Mouse (Mus musculus): Measurements from ENCODE around the gene Lrrc55. TPM values are rescaled to one million over a fixed set of nuclear protein-coding genes. Genes with fewer than 3 reads are reported as not detected.

Gene Lrrc55
- polyA plus RNA-seq, 1 experiment from 2014 or later: 1.4 TPM

- no peaks in the 10 kb centered on the region for H3K9me3 ChIP-seq (ENCODE audit: control insufficient read depth)
- H3K9ac ChIP-seq (ENCODE audit: low read depth, low read length): no peak overlapping the region
- H3K27me3 ChIP-seq (replicated peaks; ENCODE audit: control insufficient read depth, insufficient read depth, low read length): no peaks in the 10 kb centered on the region
- no peak overlapping the region for H3K4me2 ChIP-seq (replicated peaks; ENCODE audit: low read depth)
- no peaks in the 10 kb centered on the region for H3K4me1 ChIP-seq (replicated peaks; ENCODE audit: control insufficient read depth, insufficient read depth, low read length)
- 60% methylated on average over 2 of the region's 2 CpGs for WGBS
- H3K4me3 ChIP-seq (ENCODE audit: low read depth, low read length): no peak overlapping the region
- TF ChIP-seq CTCF (IDR thresholded peaks at IDR 0.05; ENCODE audit: low read depth): no peak
- ATAC-seq: no peak
- H3K27ac ChIP-seq (ENCODE audit: low read depth, low read length): no peak overlapping the region
- no peaks in the 10 kb centered on the region for H3K36me3 ChIP-seq (ENCODE audit: control insufficient read depth, insufficient read depth)
Observed at GRCm38 (mm10) chr2:85172763-85173103, 24.3 kb downstream of the Lrrc55 start.

GRCm38 (mm10) chr2:85172071-85172762 is 24.8 kb downstream of the Lrrc55 start:
- 15% methylated on average over 3 of the region's 3 CpGs for WGBS
- H3K36me3 ChIP-seq (ENCODE audit: control insufficient read depth, insufficient read depth): no peaks in the 10 kb centered on the region
- H3K4me1 ChIP-seq (replicated peaks; ENCODE audit: control insufficient read depth, insufficient read depth, low read length): no peaks in the 10 kb centered on the region
- no peaks in the 10 kb centered on the region for H3K9me3 ChIP-seq (ENCODE audit: control insufficient read depth)
- TF ChIP-seq CTCF (IDR thresholded peaks at IDR 0.05; ENCODE audit: low read depth): no peak
- H3K27ac ChIP-seq (ENCODE audit: low read depth, low read length): no peak overlapping the region
- H3K27me3 ChIP-seq (replicated peaks; ENCODE audit: control insufficient read depth, insufficient read depth, low read length): no peaks in the 10 kb centered on the region
- no peak overlapping the region for H3K9ac ChIP-seq (ENCODE audit: low read depth, low read length)
- no peak overlapping the region for H3K4me3 ChIP-seq (ENCODE audit: low read depth, low read length)
- H3K4me2 ChIP-seq (replicated peaks; ENCODE audit: low read depth): no peak overlapping the region
- ATAC-seq: 0 out of 2 replicates have a peak, but pooled peaks have one; percentile 22

- Histone ChIP-seq H3K4me3 (ENCODE audit: low read depth, low read length) (no peak overlapping the region), H3K27me3 (replicated peaks; ENCODE audit: control insufficient read depth, insufficient read depth, low read length) (no peaks in the 10 kb centered on the region), H3K27ac (ENCODE audit: low read depth, low read length) (no peak overlapping the region), H3K9me3 (ENCODE audit: control insufficient read depth) (no peaks in the 10 kb centered on the region), H3K4me2 (replicated peaks; ENCODE audit: low read depth) (no peak overlapping the region), H3K36me3 (ENCODE audit: control insufficient read depth, insufficient read depth) (no peaks in the 10 kb centered on the region), H3K4me1 (replicated peaks; ENCODE audit: control insufficient read depth, insufficient read depth, low read length) (no peaks in the 10 kb centered on the region), H3K9ac (ENCODE audit: low read depth, low read length) (no peak overlapping the region)
- ATAC-seq: no peak
- WGBS: 83% methylated on average over 1 of the region's 1 CpGs
- no peak for TF ChIP-seq CTCF (IDR thresholded peaks at IDR 0.05; ENCODE audit: low read depth)
Observed at GRCm38 (mm10) chr2:85168327-85168726, 28.7 kb downstream of the Lrrc55 start.

GRCm38 (mm10) chr2:85167624-85168023 is 29.4 kb downstream of the Lrrc55 start:
- WGBS: 70% methylated on average over 1 of the region's 1 CpGs
- Histone ChIP-seq H3K27me3 (replicated peaks; ENCODE audit: control insufficient read depth, insufficient read depth, low read length) (no peaks in the 10 kb centered on the region), H3K4me1 (replicated peaks; ENCODE audit: control insufficient read depth, insufficient read depth, low read length) (no peaks in the 10 kb centered on the region), H3K27ac (ENCODE audit: low read depth, low read length) (no peak overlapping the region), H3K36me3 (ENCODE audit: control insufficient read depth, insufficient read depth) (no peaks in the 10 kb centered on the region), H3K4me2 (replicated peaks; ENCODE audit: low read depth) (no peak overlapping the region), H3K9ac (ENCODE audit: low read depth, low read length) (no peak overlapping the region), H3K4me3 (ENCODE audit: low read depth, low read length) (no peak overlapping the region), H3K9me3 (ENCODE audit: control insufficient read depth) (no peaks in the 10 kb centered on the region)
- TF ChIP-seq CTCF (IDR thresholded peaks at IDR 0.05; ENCODE audit: low read depth): no peak
- no peak for ATAC-seq

- no peak for TF ChIP-seq CTCF (IDR thresholded peaks at IDR 0.05; ENCODE audit: low read depth)
- WGBS: 39% methylated on average over 7 of the region's 7 CpGs
- H3K4me3 ChIP-seq (ENCODE audit: low read depth, low read length): no peak overlapping the region
- no peak overlapping the region; the same call in 1 of the 2 replicates for H3K27ac ChIP-seq (ENCODE audit: low read depth, low read length)
- no peaks in the 10 kb centered on the region for H3K4me1 ChIP-seq (replicated peaks; ENCODE audit: control insufficient read depth, insufficient read depth, low read length)
- no peaks in the 10 kb centered on the region for H3K27me3 ChIP-seq (replicated peaks; ENCODE audit: control insufficient read depth, insufficient read depth, low read length)
- no peaks in the 10 kb centered on the region for H3K9me3 ChIP-seq (ENCODE audit: control insufficient read depth)
- no peak overlapping the region for H3K4me2 ChIP-seq (replicated peaks; ENCODE audit: low read depth)
- H3K36me3 ChIP-seq (ENCODE audit: control insufficient read depth, insufficient read depth): no peaks in the 10 kb centered on the region
- ATAC-seq: 0 out of 2 replicates have a peak, but pooled peaks have one; percentile 16
- H3K9ac ChIP-seq (ENCODE audit: low read depth, low read length): no peak overlapping the region
Observed at GRCm38 (mm10) chr2:85163311-85164047, 33.5 kb downstream of the Lrrc55 start.

DNA sequence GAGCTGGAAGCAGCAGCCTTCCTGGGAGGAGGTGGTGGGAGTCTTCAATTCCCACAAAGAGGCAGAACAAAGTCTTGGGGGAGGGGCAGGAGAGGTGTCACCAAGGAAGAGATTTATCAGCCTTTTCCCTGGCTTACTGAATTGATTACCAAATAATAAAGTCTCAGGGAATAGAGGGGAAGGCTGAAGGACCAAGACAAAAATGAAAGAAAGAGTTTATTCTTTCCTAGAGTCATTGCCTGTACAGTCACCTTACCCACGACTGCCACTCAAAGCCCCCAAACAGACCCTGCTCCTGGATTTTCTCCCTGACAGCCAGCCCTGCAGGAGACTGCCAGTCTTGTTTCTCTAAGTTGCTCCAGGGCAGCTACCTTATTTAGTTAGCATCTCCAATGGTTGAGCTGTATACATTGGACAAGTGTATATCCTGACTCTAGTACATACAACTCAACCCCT is 35.3 kb downstream of the Lrrc55 start:
- Histone ChIP-seq H3K27me3 (replicated peaks; ENCODE audit: control insufficient read depth, insufficient read depth, low read length) (no peaks in the 10 kb centered on the region), H3K27ac (ENCODE audit: low read depth, low read length) (no peak overlapping the region), H3K36me3 (ENCODE audit: control insufficient read depth, insufficient read depth) (no peaks in the 10 kb centered on the region), H3K4me2 (replicated peaks; ENCODE audit: low read depth) (no peak overlapping the region), H3K9ac (ENCODE audit: low read depth, low read length) (no peak overlapping the region), H3K4me3 (ENCODE audit: low read depth, low read length) (no peak overlapping the region), H3K4me1 (replicated peaks; ENCODE audit: control insufficient read depth, insufficient read depth, low read length) (no peaks in the 10 kb centered on the region), H3K9me3 (ENCODE audit: control insufficient read depth) (no peaks in the 10 kb centered on the region)
- TF ChIP-seq CTCF (IDR thresholded peaks at IDR 0.05; ENCODE audit: low read depth): no peak
- WGBS: 38% methylated on average over 1 of the region's 1 CpGs
- ATAC-seq: no peak

Measured in intestine, postnatal 0 days (tissue).